Mouse (Mus musculus): ENCODE data around the gene Dagla. TPM values are rescaled to one million over a fixed set of nuclear protein-coding genes. Genes with fewer than 3 reads are reported as not detected.

Gene Dagla
- total and polyA plus RNA-seq, 3 experiments: 2.5 to 5.7 (median 3.3) TPM

DNA sequence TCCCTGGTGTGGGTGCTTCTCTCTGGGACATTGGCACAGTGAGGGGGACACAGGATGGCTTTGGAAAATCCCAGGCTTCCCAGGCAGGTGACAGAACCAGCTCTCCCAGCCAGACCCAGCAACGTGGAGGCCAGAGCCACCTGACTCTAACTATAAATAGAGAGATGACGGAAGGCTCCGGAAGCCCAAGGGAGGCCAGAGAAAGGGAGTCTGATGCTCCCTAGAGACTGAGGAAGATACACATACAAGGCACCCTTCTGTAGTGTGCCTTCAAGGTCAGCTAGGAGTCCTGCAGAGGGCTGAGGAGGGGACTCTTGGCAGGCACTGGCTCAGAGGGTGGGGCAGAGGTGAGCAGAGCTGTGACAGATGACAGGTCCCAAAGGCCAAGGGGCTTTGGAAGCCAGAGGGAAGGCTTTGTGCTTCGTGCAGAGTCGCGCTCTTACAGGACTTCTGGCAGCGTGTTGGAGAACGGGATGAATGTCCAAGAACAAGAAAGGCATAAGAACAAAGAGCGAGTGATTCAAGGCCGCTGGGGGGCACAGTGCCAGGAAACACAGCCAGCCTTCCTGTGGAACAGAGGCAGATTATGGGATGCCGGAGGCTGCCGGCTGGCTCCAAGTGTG lies 37.3 kb upstream of the Dagla start:
- H3K4me3 ChIP-seq: no peak overlapping the region
- intact Hi-C loops (cut with DNase I): loop anchor here (1.0 to 2.0 kb wide), 2 partner anchors 47 to 53 kb away; partner anchors contain the start of gene Syt7
- peak overlapping the region; percentile 4; the same call in 1 of the 2 replicates for H3K9ac ChIP-seq (ENCODE audit: low read depth, low read length)
- TF ChIP-seq POLR2A (IDR thresholded peaks at IDR 0.05; ENCODE audit: insufficient read depth, low read depth, low read length) (no peak), EP300 (IDR thresholded peaks at IDR 0.05; ENCODE audit: insufficient read depth, low read depth, low read length) (no peak), CTCF (IDR thresholded peaks at IDR 0.05) (no peak)
- H3K79me2 ChIP-seq (replicated peaks; ENCODE audit: control insufficient read depth, insufficient read depth, low read length): no peaks in the 10 kb centered on the region
- DNase-seq: peak; percentile 67 to 68
- no peaks in the 10 kb centered on the region for H3K36me3 ChIP-seq (ENCODE audit: control insufficient read depth, insufficient read depth, low read length)
- peaks cover 6% of the 10 kb centered on the region for H3K4me1 ChIP-seq (ENCODE audit: control insufficient read depth, insufficient read depth, low read length)
- H3K27me3 ChIP-seq (ENCODE audit: control insufficient read depth, insufficient read depth, low read length): no peaks in the 10 kb centered on the region
- WGBS: 9% methylated on average over 12 of the region's 12 CpGs
- H3K27ac ChIP-seq: peak overlapping the region; percentile 68

- no peaks in the 10 kb centered on the region for H3K36me3 ChIP-seq (ENCODE audit: control insufficient read depth, insufficient read depth, low read length)
- H3K27ac ChIP-seq: peak overlapping the region; percentile 41; the same call in 1 of the 2 replicates
- no peaks in the 10 kb centered on the region for H3K27me3 ChIP-seq (ENCODE audit: control insufficient read depth, insufficient read depth, low read length)
- H3K4me3 ChIP-seq: no peak overlapping the region
- TF ChIP-seq CTCF (IDR thresholded peaks at IDR 0.05): peak; percentile 92
- 0 out of 2 replicates have a peak, but pooled peaks have one; percentile 22 for TF ChIP-seq EP300 (IDR thresholded peaks at IDR 0.05; ENCODE audit: insufficient read depth, low read depth, low read length)
- TF ChIP-seq POLR2A (IDR thresholded peaks at IDR 0.05; ENCODE audit: insufficient read depth, low read depth, low read length): no peak
- H3K4me1 ChIP-seq (ENCODE audit: control insufficient read depth, insufficient read depth, low read length): peaks cover 6% of the 10 kb centered on the region
- intact Hi-C loops (cut with DNase I): loop anchor here (1.0 kb wide), 1 partner anchor 54 kb away; no protein-coding TSS in a partner anchor
- DNase-seq: peak; percentile 30 to 64
- no peaks in the 10 kb centered on the region for H3K79me2 ChIP-seq (replicated peaks; ENCODE audit: control insufficient read depth, insufficient read depth, low read length)
- H3K9ac ChIP-seq (ENCODE audit: low read depth, low read length): no peak overlapping the region
- WGBS: 22% methylated on average over 11 of the region's 11 CpGs
These were observed 36.5 kb upstream of the Dagla start for GRCm38 (mm10) chr19:10341152-10341551.

GRCm38 (mm10) chr19:10340661-10341060 lies 36.0 kb upstream of the Dagla start:
- no peaks in the 10 kb centered on the region for H3K27me3 ChIP-seq (ENCODE audit: control insufficient read depth, insufficient read depth, low read length)
- no peak for DNase-seq
- peaks cover 6% of the 10 kb centered on the region for H3K4me1 ChIP-seq (ENCODE audit: control insufficient read depth, insufficient read depth, low read length)
- no peak overlapping the region for H3K27ac ChIP-seq
- TF ChIP-seq CTCF (IDR thresholded peaks at IDR 0.05) (no peak), POLR2A (IDR thresholded peaks at IDR 0.05; ENCODE audit: insufficient read depth, low read depth, low read length) (no peak), EP300 (IDR thresholded peaks at IDR 0.05; ENCODE audit: insufficient read depth, low read depth, low read length) (no peak)
- 33% methylated on average over 5 of the region's 5 CpGs for WGBS
- H3K36me3 ChIP-seq (ENCODE audit: control insufficient read depth, insufficient read depth, low read length): no peaks in the 10 kb centered on the region
- no peak overlapping the region for H3K4me3 ChIP-seq
- no peak overlapping the region for H3K9ac ChIP-seq (ENCODE audit: low read depth, low read length)
- no peaks in the 10 kb centered on the region for H3K79me2 ChIP-seq (replicated peaks; ENCODE audit: control insufficient read depth, insufficient read depth, low read length)
- intact Hi-C loops (cut with DNase I): loop anchor here (1.0 kb wide), 1 partner anchor 55 kb away; no protein-coding TSS in a partner anchor

GRCm38 (mm10) chr19:10339271-10339670 lies 34.6 kb upstream of the Dagla start:
- H3K9ac ChIP-seq (ENCODE audit: low read depth, low read length): no peak overlapping the region
- peaks cover 6% of the 10 kb centered on the region for H3K4me1 ChIP-seq (ENCODE audit: control insufficient read depth, insufficient read depth, low read length)
- TF ChIP-seq POLR2A (IDR thresholded peaks at IDR 0.05; ENCODE audit: insufficient read depth, low read depth, low read length): no peak
- no peak for TF ChIP-seq EP300 (IDR thresholded peaks at IDR 0.05; ENCODE audit: insufficient read depth, low read depth, low read length)
- TF ChIP-seq CTCF (IDR thresholded peaks at IDR 0.05): no peak
- intact Hi-C loops (cut with DNase I): no loop called here
- H3K4me3 ChIP-seq: no peak overlapping the region
- no peaks in the 10 kb centered on the region for H3K79me2 ChIP-seq (replicated peaks; ENCODE audit: control insufficient read depth, insufficient read depth, low read length)
- WGBS: 53% methylated on average over 5 of the region's 5 CpGs
- no peak for DNase-seq
- no peak overlapping the region for H3K27ac ChIP-seq
- H3K27me3 ChIP-seq (ENCODE audit: control insufficient read depth, insufficient read depth, low read length): no peaks in the 10 kb centered on the region
- H3K36me3 ChIP-seq (ENCODE audit: control insufficient read depth, insufficient read depth, low read length): no peaks in the 10 kb centered on the region

DNA sequence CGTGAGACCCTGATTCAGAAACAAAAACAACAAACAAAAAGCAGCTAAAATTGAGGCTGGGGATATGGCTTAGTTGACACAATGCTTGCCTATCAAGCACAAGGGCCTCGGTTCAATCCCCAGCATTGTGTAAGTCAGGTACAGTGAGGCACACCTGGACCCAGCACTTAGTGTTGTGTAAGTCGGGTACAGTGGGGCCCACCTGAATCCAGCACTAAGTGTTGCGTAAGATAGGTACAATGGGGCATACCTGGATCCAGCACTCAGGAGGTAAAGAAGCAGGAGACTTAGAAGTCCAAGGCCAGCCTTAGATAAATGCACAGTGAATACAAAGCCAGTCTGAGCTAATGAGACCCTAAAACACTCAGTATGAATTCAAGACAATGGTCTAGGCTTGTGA lies 34.0 kb upstream of the Dagla start:
- H3K9ac ChIP-seq (ENCODE audit: low read depth, low read length): no peak overlapping the region
- no peaks in the 10 kb centered on the region for H3K36me3 ChIP-seq (ENCODE audit: control insufficient read depth, insufficient read depth, low read length)
- TF ChIP-seq CTCF (IDR thresholded peaks at IDR 0.05) (no peak), POLR2A (IDR thresholded peaks at IDR 0.05; ENCODE audit: insufficient read depth, low read depth, low read length) (no peak), EP300 (IDR thresholded peaks at IDR 0.05; ENCODE audit: insufficient read depth, low read depth, low read length) (no peak)
- H3K79me2 ChIP-seq (replicated peaks; ENCODE audit: control insufficient read depth, insufficient read depth, low read length): no peaks in the 10 kb centered on the region
- H3K4me1 ChIP-seq (ENCODE audit: control insufficient read depth, insufficient read depth, low read length): peaks cover 6% of the 10 kb centered on the region
- 79% methylated on average over 4 of the region's 4 CpGs for WGBS
- intact Hi-C loops (cut with DNase I): no loop called here
- no peak overlapping the region for H3K27ac ChIP-seq
- H3K27me3 ChIP-seq (ENCODE audit: control insufficient read depth, insufficient read depth, low read length): no peaks in the 10 kb centered on the region
- DNase-seq: no peak
- no peak overlapping the region for H3K4me3 ChIP-seq

DNA sequence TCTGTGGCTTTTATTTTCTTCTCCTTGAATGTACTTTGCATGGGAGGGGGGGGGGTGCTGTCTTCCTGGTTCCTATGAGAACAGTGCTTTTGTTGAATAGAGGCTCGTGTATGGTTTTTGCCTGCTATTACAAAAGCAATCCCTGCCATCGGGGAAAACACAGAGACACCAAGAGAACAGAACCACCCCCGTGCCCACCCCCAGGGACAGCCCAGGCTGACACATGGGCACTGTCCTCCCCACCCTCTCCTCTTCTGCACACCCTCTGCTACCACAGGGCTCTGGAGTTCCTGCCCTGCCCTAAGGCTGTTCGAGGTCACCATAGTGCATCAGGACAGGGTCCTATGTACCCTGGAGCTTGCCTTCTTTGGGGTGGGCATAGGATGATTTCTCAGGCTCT lies 29.8 kb upstream of the Dagla start:
- WGBS: 63% methylated on average over 4 of the region's 4 CpGs
- Histone ChIP-seq H3K27me3 (ENCODE audit: control insufficient read depth, insufficient read depth, low read length) (no peaks in the 10 kb centered on the region), H3K4me1 (ENCODE audit: control insufficient read depth, insufficient read depth, low read length) (no peaks in the 10 kb centered on the region), H3K4me3 (no peak overlapping the region), H3K27ac (no peak overlapping the region), H3K79me2 (replicated peaks; ENCODE audit: control insufficient read depth, insufficient read depth, low read length) (no peaks in the 10 kb centered on the region), H3K36me3 (ENCODE audit: control insufficient read depth, insufficient read depth, low read length) (no peaks in the 10 kb centered on the region), H3K9ac (ENCODE audit: low read depth, low read length) (no peak overlapping the region)
- intact Hi-C loops (cut with DNase I): no loop called here
- no peak for DNase-seq
- TF ChIP-seq EP300 (IDR thresholded peaks at IDR 0.05; ENCODE audit: insufficient read depth, low read depth, low read length): no peak

All from heart, adult 2 months (tissue).